Mouse (Mus musculus) embryo, embryonic 11 days (tissue): ENCODE measurements around the gene Tesk2.

Experiments
- DNase-seq: peaks from one replicate; pipeline ENCODE4 v3.0.0-alpha.2; 2015

The Tesk2 gene

DNA sequence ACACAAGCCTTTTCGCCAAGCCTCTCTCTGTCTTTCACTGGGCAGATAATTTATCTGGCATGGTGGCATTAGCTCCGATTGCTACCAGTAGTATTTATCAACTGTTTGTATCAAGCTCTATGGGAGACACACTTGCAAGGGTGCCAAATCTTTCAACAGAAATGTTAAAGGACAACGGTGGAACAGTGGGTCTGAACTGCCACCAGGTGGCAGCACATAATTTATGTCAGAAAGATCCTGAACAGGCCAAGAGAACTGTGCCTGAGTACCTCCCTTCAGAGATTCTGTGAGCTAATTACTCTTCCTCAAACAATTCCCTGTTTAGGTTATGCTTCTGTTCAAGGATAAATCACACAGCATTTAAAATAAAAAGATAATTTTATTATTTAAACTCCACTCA is 1.4 kb upstream of the Tesk2 start:
- DNase-seq: peak; percentile 88

DNA sequence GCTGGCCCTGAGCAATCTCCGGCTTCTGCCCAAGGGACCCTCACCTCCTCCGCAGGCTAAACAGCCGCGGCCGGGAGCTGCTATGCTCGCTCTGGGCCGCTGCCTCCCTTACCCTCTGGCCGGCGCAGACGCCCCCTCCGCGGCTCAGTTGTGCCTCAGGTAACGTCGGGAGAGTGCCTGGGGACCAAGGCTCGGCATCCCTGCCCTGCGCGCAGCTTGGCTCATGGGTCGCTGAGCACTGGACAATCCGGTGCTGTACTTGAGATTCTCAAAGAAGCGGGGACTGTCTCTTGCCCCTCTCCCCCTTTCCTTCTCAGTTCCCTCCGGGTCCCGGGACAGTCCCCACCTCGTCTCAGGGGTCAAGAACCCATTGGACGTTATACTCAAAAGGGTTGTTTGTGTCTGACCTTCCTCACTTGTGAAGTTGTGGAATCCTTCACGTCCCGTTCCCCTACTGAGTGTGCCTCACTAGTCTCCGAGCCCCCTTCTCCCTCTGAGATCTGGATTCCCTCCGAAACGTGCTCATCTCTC is 415 bp downstream of the Tesk2 start:
- DNase-seq: no peak

DNA sequence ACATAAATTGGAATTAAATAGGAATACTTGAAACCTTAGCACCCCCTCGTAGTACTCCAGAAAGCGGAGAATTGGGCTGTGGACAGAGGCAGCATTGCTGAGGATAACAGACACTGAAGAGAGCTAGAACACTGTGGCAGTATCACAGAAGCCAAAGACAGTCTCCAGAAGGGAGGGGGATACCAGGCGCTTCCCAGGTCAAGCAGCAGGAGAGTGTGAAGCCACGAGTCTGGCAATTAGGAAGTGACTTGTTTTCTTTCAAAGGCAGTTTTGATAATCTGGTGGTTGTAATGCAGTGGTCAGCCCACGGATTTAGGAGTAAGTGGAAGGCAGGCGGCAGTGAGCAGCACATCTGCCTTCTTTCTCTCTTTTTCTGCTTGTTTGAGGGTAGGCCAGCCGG is 1.5 kb downstream of the Tesk2 start:
- DNase-seq: peak; percentile 7

DNA sequence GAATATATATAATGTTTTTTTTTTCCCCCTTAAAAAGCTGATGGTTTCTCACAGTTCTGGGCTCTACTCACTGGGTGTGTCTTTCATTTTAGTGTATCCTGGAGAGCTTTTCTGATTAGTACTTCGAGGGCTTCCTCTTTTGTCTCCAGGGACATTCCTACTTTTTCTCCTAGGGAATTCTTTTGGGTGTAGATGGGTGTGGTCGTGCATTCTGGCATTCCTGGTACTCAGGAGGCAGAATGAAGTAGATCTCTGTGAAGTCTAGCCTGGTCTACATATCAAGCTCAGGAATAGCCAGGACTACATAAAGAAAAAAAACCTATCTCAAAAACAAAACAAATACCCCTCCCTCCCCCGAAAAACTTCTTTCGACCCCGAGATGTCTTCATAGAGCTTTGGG is 4.7 kb downstream of the Tesk2 start:
- no peak for DNase-seq

DNA sequence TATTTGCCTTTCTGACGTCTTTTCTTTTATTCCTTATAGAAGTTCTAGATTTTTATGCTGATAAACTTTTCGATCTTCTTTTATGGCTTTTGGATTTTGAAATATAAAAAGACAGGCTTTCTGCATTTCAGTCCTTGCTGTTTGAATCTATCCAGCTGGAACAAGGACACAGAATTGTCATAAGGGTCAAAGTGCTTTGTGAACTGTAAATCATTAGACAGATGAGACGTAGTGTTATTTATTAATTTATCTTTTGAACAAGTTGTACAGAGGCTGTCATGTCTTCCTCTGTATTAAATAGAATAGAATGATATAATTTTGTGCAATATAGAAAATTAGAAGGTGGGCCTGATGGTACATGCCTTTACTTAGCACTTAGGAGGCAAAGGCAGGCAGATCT is 6.7 kb downstream of the Tesk2 start:
- DNase-seq: no peak

DNA sequence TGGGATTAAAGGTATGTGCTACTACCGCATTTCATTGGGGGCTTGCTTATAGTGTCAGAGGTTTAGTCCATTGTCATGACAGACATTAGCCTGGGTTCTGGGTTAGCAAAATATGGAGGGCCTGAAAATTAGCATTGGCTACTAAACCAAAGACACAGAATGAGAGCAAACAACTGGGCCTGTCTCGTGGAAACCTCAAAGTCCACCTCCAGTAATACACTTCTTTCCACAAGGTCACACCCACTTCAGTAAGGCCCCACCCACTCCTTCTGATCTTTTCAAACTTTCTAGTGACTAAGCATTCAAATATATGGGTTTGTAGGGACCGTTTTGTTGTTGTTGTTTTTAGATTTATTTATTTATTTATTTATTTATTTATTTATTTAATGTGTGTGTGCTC is 8.8 kb downstream of the Tesk2 start:
- DNase-seq: no peak

DNA sequence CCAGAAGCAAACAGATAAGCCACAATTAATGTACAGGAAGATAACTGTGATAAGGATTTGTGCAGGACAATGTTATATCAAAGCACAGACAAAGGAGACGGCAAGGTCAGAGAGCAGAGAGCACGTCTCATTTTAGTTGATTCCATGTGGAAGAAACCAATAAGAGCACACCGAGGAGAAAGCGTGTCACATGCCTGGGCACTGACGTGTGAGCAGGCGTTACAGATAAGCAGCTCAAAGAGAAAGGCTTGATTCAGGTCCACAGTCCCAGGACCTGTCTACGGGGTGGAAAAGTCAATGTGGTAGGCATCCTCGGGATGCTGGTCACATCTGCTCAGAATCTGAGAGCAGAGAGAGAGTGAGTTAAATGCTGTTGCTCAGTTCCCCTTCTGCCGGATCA is 10.3 kb downstream of the Tesk2 start:
- no peak for DNase-seq

DNA sequence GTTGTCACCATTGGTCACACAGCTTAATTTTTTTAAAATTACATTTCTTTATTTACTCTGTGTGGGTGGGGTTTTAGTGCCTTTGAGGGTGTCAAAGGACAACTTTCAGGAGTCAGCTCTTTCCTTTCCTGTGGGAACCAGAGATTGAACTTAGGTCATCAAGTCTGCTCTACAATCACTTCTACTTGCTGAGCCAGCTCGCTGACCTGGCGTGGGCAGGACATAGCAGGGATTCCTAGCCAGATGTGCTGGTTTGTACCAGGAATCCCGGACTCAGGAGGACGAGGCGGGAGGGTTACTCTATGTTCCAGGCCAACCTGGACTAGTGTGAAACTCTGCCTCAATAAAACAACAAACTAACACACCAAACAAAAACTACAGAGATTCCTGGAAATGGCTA is 11.6 kb downstream of the Tesk2 start:
- no peak for DNase-seq

DNA sequence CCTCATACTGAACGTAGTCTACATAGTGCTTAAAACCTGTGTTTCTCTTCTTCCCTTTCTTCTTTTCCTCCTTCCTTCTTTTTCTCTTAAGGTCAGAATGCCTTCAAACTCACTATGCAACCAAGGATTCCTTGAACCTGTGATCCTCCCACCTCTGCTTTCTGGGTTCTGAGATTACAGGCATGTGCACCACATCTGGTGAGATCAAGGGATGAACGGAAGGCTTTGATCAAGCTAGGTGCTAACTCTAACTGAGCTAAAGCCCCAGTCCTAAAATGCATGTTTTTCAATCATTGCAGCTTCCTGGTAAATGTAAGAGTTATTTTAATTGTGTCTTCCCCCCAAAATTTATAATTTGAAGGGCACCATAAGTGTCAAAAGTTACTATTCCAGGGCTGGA is 14.2 kb downstream of the Tesk2 start:
- DNase-seq: no peak

DNA sequence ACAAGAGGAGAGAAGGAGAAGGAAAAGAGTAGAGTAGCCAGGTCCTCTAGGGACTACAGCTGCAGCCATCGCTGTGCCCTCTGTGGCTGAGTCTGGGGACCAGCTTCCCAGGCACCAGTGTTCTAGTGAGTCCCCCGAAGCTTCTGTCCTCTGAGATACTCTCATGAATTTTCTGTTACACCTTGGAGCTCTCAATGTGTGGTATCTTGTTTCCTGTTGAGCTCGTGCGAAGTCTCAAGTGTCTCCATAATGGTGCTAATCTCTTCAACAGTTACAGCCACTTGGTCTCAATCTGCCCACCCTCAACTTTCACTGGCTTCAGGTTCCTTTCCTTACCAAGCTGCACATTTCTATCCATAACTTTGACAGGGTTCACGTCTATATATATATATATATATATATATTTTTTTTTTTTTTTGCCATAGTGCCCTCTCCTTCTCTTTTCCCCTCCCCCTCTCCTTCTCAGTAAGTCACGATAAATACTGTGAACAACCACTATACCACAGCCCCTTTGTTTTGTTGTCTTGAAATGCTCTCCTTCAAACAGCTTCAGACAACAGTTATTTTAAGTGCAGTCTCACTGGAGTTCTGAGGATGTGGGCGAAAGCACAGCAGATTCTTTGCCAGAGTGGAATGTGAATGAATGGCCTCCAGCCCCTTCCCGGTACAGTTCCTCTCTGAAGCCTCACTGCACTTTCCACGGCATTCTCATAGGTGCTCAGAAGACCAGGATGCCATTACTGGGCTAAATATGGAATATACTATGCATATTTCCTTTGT is 18.4 kb downstream of the Tesk2 start:
- DNase-seq: no peak

DNA sequence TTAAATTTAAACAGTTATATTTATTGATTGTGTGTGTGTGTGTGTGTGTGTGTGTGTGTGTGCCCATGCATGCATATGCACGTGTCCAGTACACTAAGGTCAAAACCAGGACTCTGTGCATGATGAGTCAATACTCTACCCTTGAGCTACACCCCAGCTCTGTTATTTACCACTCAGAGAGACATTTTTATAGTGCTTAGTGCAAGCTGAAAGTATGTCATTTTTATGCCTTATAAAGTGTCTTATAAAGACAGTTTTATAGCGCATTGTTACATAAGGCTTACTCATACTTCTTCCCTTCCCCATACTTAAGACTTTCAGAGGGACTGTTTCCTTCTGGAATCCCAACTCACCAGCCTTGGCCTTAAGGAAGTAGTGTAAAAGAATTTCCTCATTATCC is 29.0 kb downstream of the Tesk2 start:
- DNase-seq: no peak

DNA sequence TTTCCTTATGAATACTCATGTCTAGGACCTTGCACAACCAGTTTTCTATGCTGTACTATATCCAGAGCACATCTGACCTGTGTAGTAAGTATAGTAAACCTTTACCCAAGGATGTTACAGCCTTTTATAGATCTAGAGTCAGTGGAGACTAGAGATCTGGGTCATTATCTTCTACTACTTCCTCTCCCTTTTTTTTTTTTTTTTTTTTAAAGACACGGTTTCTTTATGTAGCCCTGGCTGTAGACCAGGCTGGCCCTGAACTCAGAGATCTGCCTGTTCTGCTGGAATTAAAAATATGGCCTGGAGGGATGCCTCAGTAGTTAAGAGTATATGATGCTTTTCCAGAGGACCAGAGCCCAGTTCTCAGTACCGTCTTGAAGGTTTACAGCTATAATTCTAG is 41.2 kb downstream of the Tesk2 start:
- no peak for DNase-seq

DNA sequence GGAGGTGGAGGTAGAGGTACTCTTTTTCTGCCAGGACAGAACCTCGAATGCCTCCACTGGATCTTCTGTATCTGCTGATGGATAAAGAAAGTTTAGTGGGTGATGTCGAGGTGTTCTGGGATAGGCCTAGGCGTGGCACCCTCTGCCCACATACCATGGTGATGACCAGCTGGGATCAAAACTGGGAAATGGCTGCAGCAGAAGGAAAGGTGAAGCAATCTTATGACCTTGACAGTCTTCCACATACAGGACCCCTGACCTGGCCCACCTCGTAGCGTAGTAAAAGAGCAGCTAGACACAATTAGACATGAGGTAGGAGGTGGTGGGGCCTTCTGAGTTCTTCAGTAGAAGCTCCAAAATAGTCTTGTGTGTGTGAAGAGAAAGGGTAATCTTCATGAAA is 43.3 kb downstream of the Tesk2 start:
- DNase-seq: no peak

DNA sequence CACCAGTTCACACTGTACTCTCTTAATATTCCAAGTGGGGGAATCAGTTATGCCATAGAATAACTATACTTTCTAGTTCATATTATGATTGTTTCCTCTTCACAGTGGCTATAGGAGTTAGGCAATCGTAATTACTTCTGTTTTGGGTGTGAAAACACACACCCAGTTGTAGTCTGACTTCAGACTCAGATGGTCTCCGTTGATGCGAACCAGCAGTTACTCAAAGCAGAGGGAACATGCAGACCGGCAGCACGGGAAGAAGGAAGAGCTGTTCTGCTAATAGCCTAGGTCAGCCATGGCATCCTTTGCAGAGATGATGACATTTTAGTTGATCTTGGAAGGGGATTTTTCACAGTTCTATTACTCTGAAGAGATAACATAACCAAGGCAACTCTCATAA is 47.8 kb downstream of the Tesk2 start:
- DNase-seq: no peak

DNA sequence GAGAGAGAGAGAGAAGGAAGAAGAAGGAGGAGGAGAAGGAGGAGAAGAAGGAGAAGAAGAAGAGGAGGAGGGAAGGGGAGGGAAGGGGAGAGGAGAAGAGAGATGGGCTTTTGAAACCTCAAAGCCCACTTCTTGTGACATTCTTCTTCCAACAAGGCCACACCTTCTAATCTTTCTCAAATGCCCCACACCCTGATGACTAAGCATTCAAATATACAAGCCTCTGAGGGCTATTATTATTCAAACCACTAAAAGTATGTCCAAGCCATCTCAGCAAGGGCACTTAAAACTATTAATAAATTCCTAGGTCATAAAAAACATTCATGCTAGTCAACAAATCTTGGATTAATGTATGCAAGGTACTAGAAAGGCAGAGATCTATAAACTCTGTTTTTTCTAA is 48.3 kb downstream of the Tesk2 start:
- no peak for DNase-seq

DNA sequence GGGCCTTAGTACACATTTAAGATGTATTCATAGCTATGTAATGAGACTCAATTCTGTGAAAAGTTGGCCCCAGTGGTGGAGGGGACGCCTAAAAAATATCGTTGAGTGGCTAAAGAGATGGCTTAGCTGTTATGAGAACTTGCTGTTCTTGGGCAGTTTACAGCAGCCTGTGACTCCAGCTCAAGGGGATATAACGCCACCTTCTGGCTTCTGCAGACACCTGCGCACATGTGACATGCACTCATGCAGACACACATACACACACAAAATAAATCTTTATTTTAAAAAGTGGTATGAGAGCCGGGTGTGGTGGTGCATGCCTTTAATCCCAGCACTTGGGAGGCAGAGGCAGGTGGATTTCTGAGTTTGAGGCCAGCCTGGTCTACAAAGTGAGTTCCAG is 55.6 kb downstream of the Tesk2 start:
- DNase-seq: no peak

DNA sequence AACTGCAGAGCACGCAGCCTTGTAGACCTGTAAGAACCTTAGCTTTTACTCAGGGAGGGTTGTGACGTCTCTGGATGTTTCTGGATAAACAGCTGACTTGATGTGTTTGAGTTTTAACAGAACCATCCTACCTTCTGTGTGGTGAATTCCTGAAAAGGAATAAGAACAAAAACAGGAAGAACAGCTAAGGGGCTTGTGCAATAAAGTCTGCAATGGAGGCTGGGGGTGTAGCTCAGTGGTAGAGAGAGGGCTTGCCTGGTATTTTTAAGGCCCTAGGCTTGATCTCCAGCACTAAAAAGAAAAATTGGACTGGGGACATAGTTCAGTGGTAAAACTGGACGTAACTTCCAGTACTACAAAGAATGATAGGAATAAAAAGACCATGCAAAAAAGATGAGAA is 56.3 kb downstream of the Tesk2 start:
- DNase-seq: no peak

DNA sequence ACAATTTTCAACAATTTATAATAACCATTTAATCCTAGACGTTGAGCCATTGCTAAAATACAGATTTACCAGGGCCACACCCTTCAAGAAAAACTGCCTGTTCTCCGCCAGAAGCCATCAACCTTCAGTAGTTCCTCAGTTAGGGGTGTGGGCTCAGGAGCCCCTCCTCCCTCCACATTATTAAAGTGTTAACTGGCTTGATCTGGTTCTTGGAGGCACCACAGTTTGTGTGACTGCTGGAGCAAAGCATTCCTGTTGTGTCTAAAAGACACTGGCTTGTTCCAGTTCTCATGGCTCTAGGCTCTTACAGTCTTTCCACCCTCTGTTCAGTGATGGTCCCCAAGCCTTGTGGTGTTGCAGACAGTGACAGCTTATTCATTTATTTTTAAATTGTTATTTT is 59.8 kb downstream of the Tesk2 start:
- no peak for DNase-seq

DNA sequence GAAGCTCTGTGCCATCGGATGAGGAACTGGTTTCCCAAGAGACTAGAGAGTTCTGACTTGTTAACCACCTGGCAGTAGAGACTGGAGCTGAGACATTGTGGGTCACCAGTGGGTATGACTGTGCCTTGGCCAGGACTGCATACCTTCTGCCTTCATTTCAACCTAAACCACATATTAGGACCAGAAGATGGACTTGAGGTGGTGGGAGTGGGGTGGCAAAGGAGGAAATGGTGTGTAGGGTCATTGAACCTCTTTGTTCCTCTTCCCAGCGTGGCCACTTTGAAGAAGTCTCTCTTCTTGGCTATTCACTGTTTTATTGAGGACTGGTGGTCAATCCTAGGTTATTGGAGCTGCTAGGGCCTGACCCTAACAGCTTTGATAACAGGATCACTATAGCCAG is 60.6 kb downstream of the Tesk2 start:
- DNase-seq: no peak

DNA sequence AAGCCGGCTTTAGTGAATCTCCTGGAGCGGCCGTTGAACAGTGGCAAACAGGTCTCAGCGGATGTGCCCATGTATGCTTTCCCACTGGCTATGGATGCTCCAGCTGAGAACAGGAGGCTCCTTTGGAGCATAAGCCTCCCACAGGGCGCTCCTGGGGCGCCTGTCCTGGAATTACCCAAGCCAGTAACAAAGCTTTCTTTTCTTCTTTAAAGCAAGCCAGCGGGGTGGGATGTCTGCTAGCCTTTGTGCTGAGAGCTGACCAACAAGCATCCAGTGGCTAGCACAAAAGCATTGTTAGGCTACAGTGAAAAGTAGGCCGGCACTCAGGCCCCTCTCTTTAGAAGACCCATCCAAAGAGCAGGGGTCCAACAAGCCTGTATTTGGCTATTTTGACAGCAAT is 61.4 kb downstream of the Tesk2 start:
- peak; percentile 56 for DNase-seq

DNA sequence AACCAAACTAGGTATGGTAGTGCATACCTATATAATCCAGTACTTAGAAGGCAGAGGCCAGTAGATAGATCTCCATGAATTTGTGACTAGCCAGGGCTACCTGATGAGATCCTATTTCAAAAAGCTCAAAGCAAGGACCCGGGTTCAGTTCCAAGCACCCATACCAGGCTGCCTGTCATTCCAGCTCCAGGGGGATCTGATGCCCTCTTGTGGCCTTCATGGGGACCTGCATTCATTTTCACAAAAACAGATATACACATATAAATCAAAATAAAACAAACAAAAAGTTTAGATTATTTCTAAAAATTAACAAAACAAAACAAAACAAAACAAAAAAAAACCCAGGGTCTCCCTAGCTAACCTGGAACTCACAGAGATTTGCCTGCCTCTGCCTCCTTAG is 65.8 kb downstream of the Tesk2 start:
- no peak for DNase-seq

DNA sequence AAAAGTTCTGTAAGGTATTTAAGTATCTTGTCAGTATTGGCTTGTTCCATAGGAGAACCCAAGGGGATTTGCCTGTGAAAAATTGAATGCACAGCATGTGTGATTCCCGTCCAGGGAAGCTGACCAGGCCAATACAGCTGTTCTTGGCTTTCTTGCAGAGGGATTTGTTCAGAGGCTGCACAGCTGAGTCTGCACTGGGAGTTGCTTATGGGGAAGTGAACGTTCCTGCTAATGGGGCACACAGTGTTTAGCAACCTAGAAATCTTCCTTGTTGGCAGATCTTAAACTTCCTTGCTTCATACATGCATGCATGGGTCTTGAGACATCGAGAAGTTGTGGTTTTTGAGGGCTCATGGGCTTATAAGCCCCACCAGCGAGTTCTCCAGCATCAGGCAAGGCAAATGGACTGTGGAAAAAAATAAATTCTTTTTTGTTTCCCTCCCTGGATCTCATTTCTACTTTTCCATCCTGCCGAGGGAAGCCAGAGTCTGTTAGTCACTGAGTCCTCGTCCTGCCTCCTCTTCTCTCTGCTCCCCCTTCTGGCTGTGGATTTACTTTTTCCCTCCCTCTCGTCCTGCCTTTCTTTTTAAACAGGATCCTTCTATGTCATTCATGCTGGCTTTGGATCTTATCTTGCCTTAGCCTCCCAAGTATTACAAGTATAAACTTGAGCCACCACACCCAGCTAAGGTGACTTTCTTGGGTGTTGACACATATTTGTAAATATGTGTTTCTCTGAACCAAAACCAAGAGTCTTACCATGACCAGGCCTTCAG is 67.4 kb downstream of the Tesk2 start:
- no peak for DNase-seq

DNA sequence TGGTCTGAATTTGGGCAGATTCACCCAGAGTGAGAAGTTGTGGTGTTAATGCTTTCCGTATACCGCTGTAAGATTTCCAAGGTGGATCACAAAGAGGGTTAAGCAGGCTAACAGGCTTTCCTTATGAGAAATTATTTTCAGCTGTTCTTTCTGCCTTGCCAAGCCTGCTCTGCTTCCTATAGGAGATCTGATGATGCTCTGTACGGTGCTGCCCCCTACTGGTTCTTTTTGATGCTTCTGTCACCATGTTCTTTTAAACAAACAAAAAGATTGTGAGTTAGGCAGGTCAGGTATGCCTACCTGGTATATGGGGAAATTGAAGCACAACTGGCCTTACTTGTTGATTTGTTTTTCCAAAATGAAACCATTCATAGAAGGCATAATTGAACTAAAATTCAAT is 68.2 kb downstream of the Tesk2 start:
- peak; percentile 90 for DNase-seq

DNA sequence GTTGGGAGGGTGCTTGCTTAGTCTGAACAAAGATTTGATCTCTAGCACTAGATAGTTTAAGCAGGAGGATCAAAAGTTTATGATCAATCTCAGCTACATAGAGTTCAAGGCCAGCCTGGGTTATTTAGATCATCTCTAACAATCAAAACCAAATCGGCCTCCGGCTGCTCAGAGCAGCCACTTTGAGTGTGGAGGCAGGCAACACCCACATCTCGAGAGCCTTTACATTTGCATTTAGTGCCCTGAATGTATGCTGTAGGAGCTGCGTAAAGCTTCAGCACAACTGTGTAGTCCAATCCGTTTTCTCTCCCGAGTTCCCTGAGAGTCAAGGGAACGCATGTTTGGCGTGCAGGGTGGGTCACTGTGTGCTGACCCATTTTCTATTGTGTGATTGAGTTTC is 71.7 kb downstream of the Tesk2 start:
- no peak for DNase-seq

DNA sequence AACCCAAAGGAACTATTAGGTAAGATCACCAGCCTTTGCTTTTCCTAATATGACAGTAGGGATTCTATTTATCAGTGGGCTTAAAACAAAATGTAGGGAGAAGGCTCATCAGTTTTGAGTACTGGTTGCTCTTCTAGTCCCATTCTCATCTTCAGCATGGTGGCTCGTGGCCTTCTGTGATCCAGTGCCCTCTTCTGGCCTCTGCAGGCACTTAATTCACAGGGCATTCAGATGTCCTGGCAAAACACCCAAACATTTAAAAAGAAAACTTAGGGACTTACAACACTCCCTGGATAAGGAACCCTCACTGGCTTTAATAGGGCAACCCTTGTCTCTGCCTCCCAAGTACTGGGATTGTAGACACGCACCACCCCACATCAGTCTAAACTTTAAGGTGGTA is 73.5 kb downstream of the Tesk2 start:
- DNase-seq: no peak
